Mouse (Mus musculus) layer of hippocampus, adult 6 months (tissue): ENCODE results near the gene Rab35. TPM values are rescaled to one million over a fixed set of nuclear protein-coding genes. Genes with fewer than 3 reads are reported as not detected.

ENCODE experiments used
- long read RNA-seq, 2 experiments: library from polyadenylated mRNA; unstranded; transcript quantifications; one replicate each; pipeline ENCODE4 v2.0.0; 2019 to 2020
- microRNA-seq: library from miRNA; unstranded; fragments of <30 nt; microRNA quantifications from one replicate; pipeline ENCODE4 v1.2.0, GENCODE M21; 2020
- polyA plus RNA-seq: library from polyadenylated mRNA; unstranded; fragments of <200 nt; fragmentation: Nextera tagmentation; gene quantifications from 2 replicates; pipeline ENCODE4 v1.2.3, GENCODE M21; 2021

Gene Rab35
- 6.4 and 8.0 TPM in 2 replicates for polyA plus RNA-seq
- long read RNA-seq, experiment 1, transcript Rab35-201 (6 exons, 2,820 nt) = major isoform, 5 of 18 reads
- long read RNA-seq, experiment 1, partial matches to known transcripts = 13 of 18 reads
- long read RNA-seq, experiment 1, other reads (novel, unspliced or antisense) = 0 of 18 reads
- long read RNA-seq, experiment 2, transcript Rab35-201 (6 exons, 2,820 nt) = major isoform, 23 of 40 reads
- long read RNA-seq, experiment 2, partial matches to known transcripts = 10 of 40 reads
- long read RNA-seq, experiment 2, other reads (novel, unspliced or antisense) = 7 of 40 reads

GRCm38 (mm10) chr5:115631505-115632357, at the start of gene Rab35:
TSS of gene Rab35 (plus strand) at chr5:115631908.

Small RNA genes within 50 kb of the gene (microRNA-seq; reads per million reads assigned to microRNA genes)
- not detected for gene Mir7030

Other genes starting within 250 kb of the Rab35 start
- gene Msi1, start 202.3 kb upstream of the Rab35 start, polyA plus RNA-seq = 8.3 and 9.3 TPM in 2 replicates
- not detected in 2 replicates for gene Pla2g1b, start 165.6 kb upstream of the Rab35 start, polyA plus RNA-seq
- 5.8 and 6.6 TPM in 2 replicates for gene Sirt4, start 147.2 kb upstream of the Rab35 start, polyA plus RNA-seq
- 9.6 and 14.3 TPM in 2 replicates for gene Pxn, start 125.2 kb upstream of the Rab35 start, polyA plus RNA-seq
- gene Rplp0, start 72.4 kb upstream of the Rab35 start, polyA plus RNA-seq = 731 and 804 TPM in 2 replicates
- gene Gcn1l1, start 66.7 kb upstream of the Rab35 start, polyA plus RNA-seq = 21.9 and 26.2 TPM in 2 replicates
- gene Bicdl1, start 99.7 kb downstream of the Rab35 start, polyA plus RNA-seq = 14.7 TPM in 2 replicates
- gene Cit, start 213.4 kb downstream of the Rab35 start, polyA plus RNA-seq = 25.3 and 28.7 TPM in 2 replicates